Mouse (Mus musculus): ENCODE data around the gene Golga7b.

- TF ChIP-seq POLR2A (IDR thresholded peaks at IDR 0.05; ENCODE audit: borderline replicate concordance, low read depth, low read length) (no peak), CTCF (IDR thresholded peaks at IDR 0.05; ENCODE audit: low read depth, low read length) (peak; percentile 55; the same call in 1 of the 2 replicates)
These were observed 30.0 kb upstream of the Golga7b start for GRCm38 (mm10) chr19:42217374-42217763.
